Mouse (Mus musculus) liver, adult 2 months (tissue): ENCODE measurements at regions not wholly inside any gene's neighbourhood (a gene's known extent, or its start where the extent isn't known, plus 50 kb on each side); places are given as distances from the start of the nearest gene placed in this dataset.

Experiments used
- DNase-seq: peaks from one replicate; pipeline ENCODE4 v3.0.0-alpha.2; 2011; ENCODE audit warnings: low read depth, low spot score; ENCODE audit errors: extremely low read depth
- H3K27ac ChIP-seq: fragments of 200-500 bp; replicated peaks from 2 replicates; pipeline ENCODE4 v1.5.1; 2012; ENCODE audit warnings: low read depth, mild to moderate bottlenecking, control low read depth, inconsistent platforms, low read length; ENCODE audit not compliant: insufficient read depth
- H3K27me3 ChIP-seq: fragments of 200-500 bp; 2 replicates; pipeline ENCODE4 v1.6.1; 2012; ENCODE audit warnings: mild to moderate bottlenecking, moderate library complexity, low read length, inconsistent platforms; ENCODE audit not compliant: control insufficient read depth, insufficient read depth
- H3K36me3 ChIP-seq: fragments of 200-500 bp; 2 replicates; pipeline ENCODE4 v1.6.1; 2012; ENCODE audit warnings: low read length, inconsistent platforms; ENCODE audit not compliant: control insufficient read depth, insufficient read depth
- H3K4me1 ChIP-seq: fragments of 200-500 bp; 2 replicates; pipeline ENCODE4 v1.6.1; 2011; ENCODE audit warnings: low read length; ENCODE audit not compliant: control insufficient read depth, insufficient read depth
- H3K4me3 ChIP-seq: fragments of 200-500 bp; 2 replicates; pipeline ENCODE4 v1.5.1; 2011; ENCODE audit warnings: low read depth, mild to moderate bottlenecking, control low read depth, low read length, moderate library complexity; ENCODE audit not compliant: insufficient read depth
- H3K79me2 ChIP-seq: fragments of 200-500 bp; 2 replicates; pipeline ENCODE4 v1.6.1; 2012; ENCODE audit warnings: inconsistent platforms, mild to moderate bottlenecking, low read length, moderate library complexity; ENCODE audit not compliant: control insufficient read depth, insufficient read depth
- H3K9ac ChIP-seq: fragments of 200-500 bp; 2 replicates; pipeline ENCODE4 v1.6.1; 2012; ENCODE audit warnings: low read depth, mild to moderate bottlenecking, control low read depth, inconsistent platforms, low read length
- CTCF ChIP-seq: fragments of 200-500 bp; IDR thresholded peaks from 2 replicates; pipeline ENCODE4 v1.5.1; 2011; ENCODE audit warnings: low read depth, low read length, control low read depth
- POLR2A ChIP-seq: fragments of 200-500 bp; IDR thresholded peaks from 2 replicates; pipeline ENCODE4 v1.6.1; 2011; ENCODE audit warnings: low read length, control low read depth; ENCODE audit not compliant: insufficient read depth; ENCODE audit errors: extremely low read depth
- WGBS: fragments of 180-500 bp; shearing (Covaris S2); methylation state at CpG from one replicate; pipeline ENCODE4 v1.1.7; 2018; 5-methylcytosine and 5-hydroxymethylcytosine counted together

GRCm38 (mm10) chr3:9340788-9341187, 269.1 kb downstream of the Zfp704 start:
- H3K4me1 ChIP-seq: no peaks in the 10 kb centered on the region
- H3K9ac ChIP-seq: no peak overlapping the region
- H3K27me3 ChIP-seq: 0 out of 2 replicates have a peak, but pooled peaks cover 4% of the 10 kb centered on the region
- no peaks in the 10 kb centered on the region for H3K79me2 ChIP-seq
- no peak overlapping the region for H3K4me3 ChIP-seq
- WGBS: 8% methylated on average over 15 of the region's 15 CpGs
- H3K27ac ChIP-seq: no peak overlapping the region
- DNase-seq: no peak
- no peak for TF ChIP-seq CTCF
- TF ChIP-seq POLR2A: no peak
- H3K36me3 ChIP-seq: no peaks in the 10 kb centered on the region

GRCm38 (mm10) chr3:9340344-9340743, 269.5 kb downstream of the Zfp704 start:
- H3K9ac ChIP-seq: no peak overlapping the region
- 27% methylated on average over 4 of the region's 4 CpGs for WGBS
- TF ChIP-seq POLR2A: no peak
- TF ChIP-seq CTCF: no peak

GRCm38 (mm10) chr3:9339669-9340068, 270.2 kb downstream of the Zfp704 start:
- H3K4me3 ChIP-seq: no peak overlapping the region
- H3K79me2 ChIP-seq: no peaks in the 10 kb centered on the region
- DNase-seq: no peak
- no peak overlapping the region for H3K9ac ChIP-seq
- 83% methylated on average over 4 of the region's 4 CpGs for WGBS
- no peaks in the 10 kb centered on the region for H3K36me3 ChIP-seq
- no peak for TF ChIP-seq POLR2A
- no peak for TF ChIP-seq CTCF
- no peaks in the 10 kb centered on the region for H3K4me1 ChIP-seq
- 0 out of 2 replicates have a peak, but pooled peaks cover 4% of the 10 kb centered on the region for H3K27me3 ChIP-seq
- H3K27ac ChIP-seq: no peak overlapping the region

More at GRCm38 (mm10) chr3:9340344-9340743, 269.5 kb downstream of the Zfp704 start:
- H3K36me3 ChIP-seq: no peaks in the 10 kb centered on the region
- no peak overlapping the region for H3K27ac ChIP-seq
- no peak for DNase-seq
- H3K4me3 ChIP-seq: no peak overlapping the region
- no peaks in the 10 kb centered on the region for H3K4me1 ChIP-seq
- H3K79me2 ChIP-seq: no peaks in the 10 kb centered on the region
- H3K27me3 ChIP-seq: 0 out of 2 replicates have a peak, but pooled peaks cover 4% of the 10 kb centered on the region

DNA sequence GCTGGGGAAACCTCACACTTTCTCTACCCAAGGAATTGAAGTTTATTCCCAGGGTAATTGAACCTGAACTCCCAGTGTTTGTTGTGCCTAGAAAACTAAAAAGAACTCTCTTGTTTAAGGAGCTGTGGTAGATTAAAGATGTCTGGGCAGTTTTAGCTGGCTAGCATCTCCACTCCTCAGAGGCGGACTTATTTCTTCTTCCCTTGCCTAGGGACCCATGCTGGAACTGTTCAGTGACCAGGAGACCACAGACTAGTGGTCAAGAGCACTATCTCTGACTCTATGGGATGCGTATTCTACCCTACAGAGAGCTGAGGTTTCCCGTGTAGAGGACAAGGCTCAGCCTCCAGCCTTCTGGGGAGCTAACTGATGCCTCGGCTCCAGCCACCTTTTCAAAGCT, 274.3 kb downstream of the Zfp704 start:
- Histone ChIP-seq H3K4me3 (no peak overlapping the region), H3K4me1 (peaks cover 3% of the 10 kb centered on the region; the same call in 1 of the 2 replicates), H3K9ac (no peak overlapping the region), H3K27ac (no peak overlapping the region), H3K79me2 (no peaks in the 10 kb centered on the region), H3K36me3 (no peaks in the 10 kb centered on the region), H3K27me3 (no peaks in the 10 kb centered on the region)
- 92% methylated on average over 4 of the region's 4 CpGs for WGBS
- no peak for DNase-seq
- TF ChIP-seq CTCF: no peak
- TF ChIP-seq POLR2A: no peak
